Mouse (Mus musculus) kidney, postnatal 0 days (tissue): Measurements from ENCODE around the gene Aurka. TPM values are rescaled to one million over a fixed set of nuclear protein-coding genes. Genes with fewer than 3 reads are reported as not detected.

Source experiments
- ATAC-seq: fragments of 200-750 bp; cut with Nextera tagmentation; replicated peaks from 2 replicates; pipeline ENCODE4 v1.8.0; 2017; ENCODE audit warnings: low read depth, moderate number of reproducible peaks, moderate TSS enrichment, moderate library complexity; ENCODE audit not compliant: low FRiP score
- DNase-seq: peaks from one replicate; pipeline ENCODE4 v3.0.0-alpha.2; 2016; ENCODE audit warnings: low spot score
- H3K27ac ChIP-seq: fragments of 300-500 bp; sonication (generic); 2 replicates; pipeline ENCODE4 v1.5.1; 2014; ENCODE audit warnings: mild to moderate bottlenecking
- H3K27me3 ChIP-seq: fragments of 300-500 bp; sonication (generic); 2 replicates; pipeline ENCODE4 v1.6.1; 2014; ENCODE audit warnings: low read length, mixed read lengths; ENCODE audit not compliant: insufficient read depth
- H3K36me3 ChIP-seq: fragments of 300-500 bp; sonication (generic); 2 replicates; pipeline ENCODE4 v1.6.1; 2014; ENCODE audit warnings: low read length, mixed read lengths; ENCODE audit not compliant: insufficient read depth
- H3K4me1 ChIP-seq: fragments of 300-500 bp; sonication (generic); replicated peaks from 2 replicates; pipeline ENCODE4 v1.6.1; 2014; ENCODE audit warnings: antibody characterized with exemption, low read length, mixed read lengths; ENCODE audit not compliant: insufficient read depth
- H3K4me2 ChIP-seq: fragments of 300-500 bp; sonication (generic); 2 replicates; pipeline ENCODE4 v1.6.1; 2014; ENCODE audit warnings: mild to moderate bottlenecking, low read length, moderate library complexity, mixed read lengths
- H3K4me3 ChIP-seq: fragments of 300-500 bp; sonication (generic); replicated peaks from 2 replicates; pipeline ENCODE4 v1.5.1; 2014; ENCODE audit warnings: low read depth, low read length
- H3K9ac ChIP-seq: fragments of 300-500 bp; sonication (generic); 2 replicates; pipeline ENCODE4 v1.6.1; 2014; ENCODE audit warnings: low read depth, low read length
- H3K9me3 ChIP-seq: fragments of 300-500 bp; sonication (generic); replicated peaks from 2 replicates; pipeline ENCODE4 v1.6.1; 2016; ENCODE audit warnings: low read length, inconsistent platforms, mixed read lengths
- CTCF ChIP-seq: IDR thresholded peaks from 2 replicates; pipeline ENCODE4 v1.5.1; 2016; ENCODE audit warnings: antibody characterized with exemption, low read depth, mild to moderate bottlenecking, moderate library complexity
- WGBS: fragments of 180-500 bp; shearing (Covaris S2); extraction: QIAGEN DNeasy Blood & Tissue Kit; methylation state at CpG from one replicate; pipeline ENCODE4 v1.1.7; 2014; 5-methylcytosine and 5-hydroxymethylcytosine counted together
- polyA plus RNA-seq: library from polyadenylated mRNA; unstranded; fragments of >200 nt; fragmentation: Nextera tagmentation; extraction: Ambion mirVana; gene quantifications from 2 replicates; pipeline ENCODE4 v1.2.1, GENCODE M21; 2015

Aurka gene
- polyA plus RNA-seq, 1 experiment from 2014 or later = 40.0 TPM

DNA sequence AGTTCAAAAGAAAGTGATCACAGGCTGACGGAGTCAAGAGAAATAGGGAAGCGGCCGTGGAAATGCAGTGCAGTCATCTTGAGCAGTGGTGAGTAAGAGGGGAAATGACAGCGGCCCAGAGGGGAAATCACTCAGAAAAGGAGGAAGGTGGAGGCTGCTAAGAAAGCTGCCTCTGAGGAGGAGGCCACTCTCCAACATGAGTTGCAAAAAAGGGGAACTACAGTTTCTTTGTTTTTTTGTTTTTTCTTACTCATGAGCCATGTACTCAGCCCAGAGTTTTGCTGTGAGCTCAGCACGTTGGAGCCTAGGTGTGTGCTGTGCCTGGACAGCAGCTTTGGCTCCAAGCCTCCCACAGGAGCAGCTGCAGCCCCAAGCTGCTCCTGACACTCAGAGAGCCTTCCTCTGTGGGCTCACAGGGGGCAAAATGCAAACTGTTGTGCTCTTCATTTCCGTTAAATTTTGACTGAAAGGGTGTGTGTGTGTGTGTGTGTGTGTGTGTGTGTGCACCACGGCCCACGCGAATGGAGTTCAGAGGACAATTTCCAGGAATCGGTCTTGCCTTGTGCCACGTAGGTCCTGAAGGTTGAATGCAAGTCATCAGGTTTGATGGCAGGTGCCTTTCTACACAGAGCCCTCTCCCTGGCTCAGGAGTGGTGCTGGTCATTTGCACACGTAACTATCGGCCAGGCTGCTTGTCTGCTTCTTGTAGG lies 30.9 kb upstream of the Aurka start:
- 60% methylated on average over 13 of the region's 13 CpGs for WGBS
- no peak overlapping the region for H3K4me3 ChIP-seq
- no peak for ATAC-seq
- no peak overlapping the region for H3K9ac ChIP-seq
- no peak overlapping the region for H3K27ac ChIP-seq
- H3K27me3 ChIP-seq = no peaks in the 10 kb centered on the region
- H3K4me2 ChIP-seq = no peak overlapping the region
- no peaks in the 10 kb centered on the region for H3K36me3 ChIP-seq
- TF ChIP-seq CTCF = no peak
- no peaks in the 10 kb centered on the region for H3K4me1 ChIP-seq
- peak; percentile 24 for DNase-seq
- H3K9me3 ChIP-seq = no peaks in the 10 kb centered on the region

- no peak overlapping the region for H3K9ac ChIP-seq
- ATAC-seq (no peak), DNase-seq (peak; percentile 19)
- H3K9me3 ChIP-seq = no peaks in the 10 kb centered on the region
- no peak overlapping the region for H3K4me3 ChIP-seq
- H3K27ac ChIP-seq = no peak overlapping the region
- TF ChIP-seq CTCF = no peak
- WGBS = 21% methylated on average over 9 of the region's 9 CpGs
- no peak overlapping the region for H3K4me2 ChIP-seq
- no peaks in the 10 kb centered on the region for H3K4me1 ChIP-seq
- no peaks in the 10 kb centered on the region for H3K36me3 ChIP-seq
- H3K27me3 ChIP-seq = no peaks in the 10 kb centered on the region
Measured at GRCm38 (mm10) chr2:172399901-172400300, 29.6 kb upstream of the Aurka start.

DNA sequence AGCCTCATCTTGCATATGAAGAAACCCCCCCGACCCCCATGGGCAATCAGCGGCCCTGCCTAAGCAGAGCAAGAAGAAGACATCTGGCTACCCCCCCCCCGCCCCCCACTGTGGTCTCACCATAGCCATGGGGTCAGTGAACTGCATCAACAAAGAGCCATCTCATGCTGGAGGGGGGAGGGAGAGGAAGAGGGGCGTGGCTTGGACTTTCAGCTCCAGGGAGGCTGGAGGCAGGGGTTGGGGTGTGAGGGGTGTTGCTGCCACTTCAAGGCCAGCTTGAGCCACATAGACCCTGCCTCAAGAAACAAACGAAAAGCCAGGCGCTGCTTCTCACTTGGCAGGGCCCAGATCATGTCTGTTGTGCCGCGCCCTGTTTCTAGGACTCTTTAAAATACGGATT lies 25.6 kb upstream of the Aurka start:
- H3K4me2 ChIP-seq = no peak overlapping the region
- H3K27ac ChIP-seq = no peak overlapping the region
- no peaks in the 10 kb centered on the region for H3K36me3 ChIP-seq
- WGBS = 50% methylated on average over 9 of the region's 9 CpGs
- no peaks in the 10 kb centered on the region for H3K4me1 ChIP-seq
- H3K9ac ChIP-seq = no peak overlapping the region
- ATAC-seq = no peak
- no peak for DNase-seq
- TF ChIP-seq CTCF = no peak
- no peaks in the 10 kb centered on the region for H3K27me3 ChIP-seq
- H3K9me3 ChIP-seq = no peaks in the 10 kb centered on the region
- no peak overlapping the region for H3K4me3 ChIP-seq

- Histone ChIP-seq H3K4me3 (no peak overlapping the region), H3K27ac (no peak overlapping the region), H3K4me1 (no peaks in the 10 kb centered on the region), H3K36me3 (no peaks in the 10 kb centered on the region), H3K9ac (no peak overlapping the region), H3K27me3 (no peaks in the 10 kb centered on the region), H3K4me2 (no peak overlapping the region), H3K9me3 (no peaks in the 10 kb centered on the region)
- ATAC-seq (no peak), DNase-seq (no peak)
- 80% methylated on average over 4 of the region's 4 CpGs for WGBS
- no peak for TF ChIP-seq CTCF
Measured at GRCm38 (mm10) chr2:172394671-172395070, 24.3 kb upstream of the Aurka start.

DNA sequence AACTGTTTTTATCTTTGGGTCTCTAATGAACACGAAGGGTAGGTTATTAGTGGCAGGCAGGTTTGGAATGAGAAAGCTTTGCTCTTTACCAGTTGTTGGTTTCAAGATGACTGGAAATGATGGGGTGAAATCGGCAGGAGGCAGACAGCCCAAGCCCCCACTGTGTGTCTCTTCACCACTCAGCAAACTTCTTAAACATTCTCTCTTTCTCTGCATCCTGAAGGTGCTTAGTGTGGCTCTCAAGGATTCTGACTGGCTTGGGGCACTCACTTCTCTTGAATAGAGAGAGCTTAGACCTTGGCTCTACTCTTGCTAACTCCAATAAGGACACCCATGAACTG lies 23.7 kb upstream of the Aurka start:
- ATAC-seq = no peak
- Histone ChIP-seq H3K27me3 (no peaks in the 10 kb centered on the region), H3K27ac (no peak overlapping the region), H3K9me3 (no peaks in the 10 kb centered on the region), H3K9ac (no peak overlapping the region), H3K36me3 (no peaks in the 10 kb centered on the region), H3K4me3 (no peak overlapping the region), H3K4me2 (no peak overlapping the region), H3K4me1 (no peaks in the 10 kb centered on the region)
- WGBS = 82% methylated on average over 2 of the region's 2 CpGs
- no peak for DNase-seq
- no peak for TF ChIP-seq CTCF

DNA sequence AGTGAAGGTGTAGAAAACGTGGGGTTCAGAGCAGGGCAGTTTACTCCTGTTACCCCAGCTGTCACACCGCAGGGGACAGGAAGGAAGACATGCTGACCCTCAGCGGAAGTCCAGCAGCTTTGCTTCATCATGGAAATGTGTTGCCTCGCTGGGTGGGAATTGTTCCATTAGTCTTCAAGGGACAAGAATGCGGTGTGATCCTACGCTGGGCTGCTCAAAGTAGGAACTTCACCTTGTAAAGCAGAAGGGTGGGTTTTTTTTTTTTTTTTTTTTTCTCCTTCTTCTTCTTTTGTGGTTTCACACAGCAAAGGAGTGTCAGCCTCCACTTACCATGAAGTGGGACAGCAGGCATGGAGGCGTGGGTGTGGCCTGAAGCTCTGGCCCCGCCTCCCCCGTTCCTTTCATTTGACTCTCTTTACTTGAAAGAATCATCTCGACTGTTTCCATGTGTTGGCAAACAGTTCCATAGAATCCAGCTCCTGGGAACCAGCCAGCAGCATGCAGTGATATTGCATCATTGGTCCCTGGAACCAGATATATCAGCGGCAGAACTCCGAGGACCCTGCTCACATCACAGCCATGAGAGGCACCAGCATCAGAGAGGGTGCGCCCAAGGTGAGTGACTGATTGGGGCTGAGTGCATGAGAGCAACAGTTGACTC lies 23.2 kb upstream of the Aurka start, which contains the start of gene Cass4:
TSS of gene Cass4 (plus strand) at position 404 of the 661 bp plus-strand sequence.
- no peaks in the 10 kb centered on the region for H3K4me1 ChIP-seq
- ATAC-seq = no peak

More for the DNA sequence above, 23.2 kb upstream of the Aurka start, which contains the start of gene Cass4:
- DNase-seq = no peak
- H3K4me2 ChIP-seq = no peak within 1 kb of the TSS
- no peaks in the 10 kb centered on the region for H3K9me3 ChIP-seq
- no peak within 1 kb of the TSS for H3K9ac ChIP-seq
- no peaks in the 10 kb centered on the region for H3K27me3 ChIP-seq
- no peaks in the 10 kb centered on the region for H3K36me3 ChIP-seq
- no peak within 1 kb of the TSS for H3K27ac ChIP-seq
- H3K4me3 ChIP-seq = no peak within 1 kb of the TSS
- no peak for TF ChIP-seq CTCF
- 34% methylated on average over 13 of the region's 13 CpGs for WGBS
